Mouse (Mus musculus): ENCODE results near the gene Gm9958. TPM values are rescaled to one million over a fixed set of nuclear protein-coding genes. Genes with fewer than 3 reads are reported as not detected.

Gm9958 gene
- polyA plus RNA-seq (2012; fragmentation: generic; extraction: Trizol): 0.28 TPM
- long read RNA-seq, experiment 1: 0 reads
- long read RNA-seq, experiment 2, partial matches to known transcripts: 0 of 2 reads
- long read RNA-seq, experiment 2, other reads (novel, unspliced or antisense): 0 of 2 reads

GRCm38 (mm10) chr5:90367067-90367303, at the start of gene Gm9958:
Gene Gm9958 (plus strand): TSS chr5:90367204.
- Histone ChIP-seq H3K79me3 (ENCODE audit: low read depth) (peaks cover 40% of the 10 kb centered on the region), H3K79me2 (ENCODE audit: control insufficient read depth, insufficient read depth) (peaks cover 56% of the 10 kb centered on the region), H3ac (ENCODE audit: control insufficient read depth, insufficient read length, low read depth) (peak within 1 kb of the TSS; percentile 91), H3K27me3 (ENCODE audit: control insufficient read depth, insufficient read depth, insufficient read length) (no peaks in the 10 kb centered on the region), H3K36me3 (ENCODE audit: control insufficient read depth, insufficient read depth) (peaks cover 14% of the 10 kb centered on the region), H3K4me3 (ENCODE audit: insufficient read depth, poor library complexity, severe bottlenecking) (peak within 1 kb of the TSS; percentile 89)
- no peak for TF ChIP-seq MAX (IDR thresholded peaks at IDR 0.05)

DNA sequence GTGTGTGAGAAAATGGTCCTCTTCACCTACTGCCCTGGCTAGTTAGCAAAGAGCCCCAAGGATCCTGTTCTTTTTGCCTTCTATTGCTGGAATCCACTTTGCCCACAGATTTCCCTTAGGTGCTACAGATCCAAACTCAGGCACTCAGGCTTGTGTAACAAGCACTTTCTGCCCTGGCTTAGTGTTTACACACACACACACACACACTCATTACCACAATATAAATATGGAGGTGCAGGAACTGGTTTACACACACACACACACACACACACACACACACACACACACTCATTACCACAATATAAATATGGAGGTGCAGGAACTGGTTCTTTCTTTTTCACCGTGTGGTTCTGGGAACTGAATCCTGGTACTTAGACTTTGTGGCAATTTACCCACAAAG, 35.9 kb upstream of the Gm9958 start:
- no peak for TF ChIP-seq MYOD1 (IDR thresholded peaks at IDR 0.05; ENCODE audit: control insufficient read depth, insufficient read length, low read depth)
- TF ChIP-seq FOSL1 (IDR thresholded peaks at IDR 0.05; ENCODE audit: insufficient read depth, low read length, poor library complexity, severe bottlenecking): no peak
- TF ChIP-seq CTCF (IDR thresholded peaks at IDR 0.05; ENCODE audit: control insufficient read depth, insufficient read depth, insufficient read length): no peak
- no peak for TF ChIP-seq MYOG (IDR thresholded peaks at IDR 0.05; ENCODE audit: control insufficient read depth, extremely low read depth, insufficient read length)
- TF ChIP-seq MAX (IDR thresholded peaks at IDR 0.05): no peak
- TF ChIP-seq CEBPB (IDR thresholded peaks at IDR 0.05; ENCODE audit: low read depth): no peak
- no peak for TF ChIP-seq USF1 (IDR thresholded peaks at IDR 0.05; ENCODE audit: low read depth)
- no peak overlapping the region for H3K4me3 ChIP-seq (ENCODE audit: insufficient read depth, poor library complexity, severe bottlenecking)
- H3K79me3 ChIP-seq (ENCODE audit: low read depth): peaks cover 96% of the 10 kb centered on the region
- peaks cover 100% of the 10 kb centered on the region for H3K79me2 ChIP-seq (ENCODE audit: control insufficient read depth, insufficient read depth)
- no peaks in the 10 kb centered on the region for H3K36me3 ChIP-seq (ENCODE audit: control insufficient read depth, insufficient read depth)
- no peaks in the 10 kb centered on the region for H3K27me3 ChIP-seq (ENCODE audit: control insufficient read depth, insufficient read depth, insufficient read length)
- H3ac ChIP-seq (ENCODE audit: control insufficient read depth, insufficient read length, low read depth): no peak overlapping the region

GRCm38 (mm10) chr5:90332478-90332877, 34.5 kb upstream of the Gm9958 start:
- Histone ChIP-seq H3ac (ENCODE audit: control insufficient read depth, insufficient read length, low read depth) (no peak overlapping the region), H3K79me3 (ENCODE audit: low read depth) (peaks cover 94% of the 10 kb centered on the region), H3K27me3 (ENCODE audit: control insufficient read depth, insufficient read depth, insufficient read length) (no peaks in the 10 kb centered on the region), H3K36me3 (ENCODE audit: control insufficient read depth, insufficient read depth) (no peaks in the 10 kb centered on the region), H3K79me2 (ENCODE audit: control insufficient read depth, insufficient read depth) (peaks cover 100% of the 10 kb centered on the region), H3K4me3 (ENCODE audit: insufficient read depth, poor library complexity, severe bottlenecking) (no peak overlapping the region)
- no peak for TF ChIP-seq FOSL1 (IDR thresholded peaks at IDR 0.05; ENCODE audit: insufficient read depth, low read length, poor library complexity, severe bottlenecking)
- no peak for TF ChIP-seq CTCF (IDR thresholded peaks at IDR 0.05; ENCODE audit: control insufficient read depth, insufficient read depth, insufficient read length)
- no peak for TF ChIP-seq USF1 (IDR thresholded peaks at IDR 0.05; ENCODE audit: low read depth)
- TF ChIP-seq CEBPB (IDR thresholded peaks at IDR 0.05; ENCODE audit: low read depth): no peak
- TF ChIP-seq MAX (IDR thresholded peaks at IDR 0.05): no peak
- no peak for TF ChIP-seq MYOD1 (IDR thresholded peaks at IDR 0.05; ENCODE audit: control insufficient read depth, insufficient read length, low read depth)
- TF ChIP-seq MYOG (IDR thresholded peaks at IDR 0.05; ENCODE audit: control insufficient read depth, extremely low read depth, insufficient read length): no peak

DNA sequence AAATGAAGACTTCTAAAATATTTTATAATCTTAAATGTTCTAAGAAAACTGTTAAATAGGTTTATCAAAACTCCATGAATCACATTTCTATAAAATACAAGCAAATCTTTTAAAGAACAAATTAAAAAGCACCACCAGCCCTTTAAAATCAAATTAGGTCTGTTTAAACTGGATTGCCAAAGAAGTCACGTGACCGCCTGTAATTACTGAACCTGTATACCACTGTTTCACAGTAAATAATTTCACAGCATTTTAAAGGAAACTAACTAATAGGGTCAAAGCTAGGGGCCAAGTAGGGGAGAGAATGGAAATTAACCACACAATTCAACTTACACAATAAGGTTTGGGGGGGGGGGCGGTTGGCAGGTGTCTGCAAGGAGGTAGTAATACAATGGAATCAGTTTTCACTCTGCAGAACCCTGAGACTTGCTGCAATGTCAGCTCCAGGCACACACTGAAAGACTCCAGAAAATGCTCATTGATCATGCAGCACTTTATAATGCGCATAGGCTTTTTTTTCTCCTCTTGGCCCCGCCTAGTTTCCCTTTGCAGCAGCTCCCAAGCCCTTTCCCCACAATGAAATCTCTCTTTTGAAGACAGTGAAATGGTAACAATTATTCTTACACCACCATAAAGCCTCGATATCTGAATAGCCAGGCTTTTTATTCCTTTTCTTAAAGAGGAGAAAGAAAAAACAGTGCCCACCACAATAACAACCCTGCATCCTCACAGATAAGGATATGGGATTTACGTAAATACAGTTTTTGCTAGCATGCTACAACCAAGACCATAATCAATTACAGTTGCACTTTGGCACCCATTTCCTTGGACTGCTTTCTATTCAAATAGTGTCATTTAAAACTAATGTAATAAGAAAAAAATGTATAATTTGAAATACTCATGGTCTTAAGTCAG, 28.6 kb upstream of the Gm9958 start:
- TF ChIP-seq MAX (IDR thresholded peaks at IDR 0.05) (no peak), USF1 (IDR thresholded peaks at IDR 0.05; ENCODE audit: low read depth) (peak; percentile 41), CEBPB (IDR thresholded peaks at IDR 0.05; ENCODE audit: low read depth) (no peak)
- H3K79me3 ChIP-seq (ENCODE audit: low read depth): peaks cover 92% of the 10 kb centered on the region

GRCm38 (mm10) chr5:90339129-90339952, 27.7 kb upstream of the Gm9958 start:
- Histone ChIP-seq H3K27me3 (ENCODE audit: control insufficient read depth, insufficient read depth, insufficient read length) (no peaks in the 10 kb centered on the region), H3ac (ENCODE audit: control insufficient read depth, insufficient read length, low read depth) (no peak overlapping the region), H3K4me3 (ENCODE audit: insufficient read depth, poor library complexity, severe bottlenecking) (no peak overlapping the region), H3K79me3 (ENCODE audit: low read depth) (peaks cover 89% of the 10 kb centered on the region), H3K36me3 (ENCODE audit: control insufficient read depth, insufficient read depth) (no peaks in the 10 kb centered on the region), H3K79me2 (ENCODE audit: control insufficient read depth, insufficient read depth) (peaks cover 100% of the 10 kb centered on the region)
- TF ChIP-seq FOSL1 (IDR thresholded peaks at IDR 0.05; ENCODE audit: insufficient read depth, low read length, poor library complexity, severe bottlenecking) (no peak), MYOG (IDR thresholded peaks at IDR 0.05; ENCODE audit: control insufficient read depth, extremely low read depth, insufficient read length) (no peak), USF1 (IDR thresholded peaks at IDR 0.05; ENCODE audit: low read depth) (no peak), CTCF (IDR thresholded peaks at IDR 0.05; ENCODE audit: control insufficient read depth, insufficient read depth, insufficient read length) (no peak), CEBPB (IDR thresholded peaks at IDR 0.05; ENCODE audit: low read depth) (no peak), MYOD1 (IDR thresholded peaks at IDR 0.05; ENCODE audit: control insufficient read depth, insufficient read length, low read depth) (no peak), MAX (IDR thresholded peaks at IDR 0.05) (no peak)

More for the DNA sequence above, 28.6 kb upstream of the Gm9958 start:
- Histone ChIP-seq H3ac (ENCODE audit: control insufficient read depth, insufficient read length, low read depth) (no peak overlapping the region), H3K36me3 (ENCODE audit: control insufficient read depth, insufficient read depth) (no peaks in the 10 kb centered on the region), H3K27me3 (ENCODE audit: control insufficient read depth, insufficient read depth, insufficient read length) (no peaks in the 10 kb centered on the region), H3K79me2 (ENCODE audit: control insufficient read depth, insufficient read depth) (peaks cover 100% of the 10 kb centered on the region), H3K4me3 (ENCODE audit: insufficient read depth, poor library complexity, severe bottlenecking) (no peak overlapping the region)

Measured in C2C12 (cell line).